Mouse (Mus musculus): Measurements from ENCODE around the gene Dusp22.

GRCm38 (mm10) chr13:30669277-30669676 lies 9.5 kb downstream of the Dusp22 start:
- TF ChIP-seq HCFC1 (IDR thresholded peaks at IDR 0.05; ENCODE audit: borderline replicate concordance, insufficient read depth, low read length): no peak
- TF ChIP-seq ZC3H11A (IDR thresholded peaks at IDR 0.05; ENCODE audit: borderline replicate concordance, low read depth, low read length): no peak
- no peak for TF ChIP-seq MAFK (IDR thresholded peaks at IDR 0.05; ENCODE audit: insufficient read depth, low read depth, low read length)
- no peak for TF ChIP-seq CHD2 (IDR thresholded peaks at IDR 0.05; ENCODE audit: low read depth, low read length)

Measured in ES-E14 (cell line).